In genomic region chr7:122945149-122945548, GRCm38 (mm10) we compare ENCODE assay signal across 8 mouse cellular contexts. TPM values are rescaled to one million over a fixed set of nuclear protein-coding genes. Genes with fewer than 3 reads are reported as not detected.
DNase-seq lines count a peak whose midpoint lies in the region; ATAC-seq and TF ChIP-seq lines count a peak whose summit lies in the region.
"Had no signal": no experiment of that assay in that cellular context is flagged by ENCODE, and none has a peak within 500 bp of the region (broad histone marks: within the 10 kb centered on the region; RNA-seq: fewer than 3 reads in every experiment).

No protein-coding gene starts in this region.

- peak; percentile 86 for TF ChIP-seq CTCF in hindbrain, postnatal 0 days (IDR thresholded peaks at IDR 0.05; ENCODE audit: low read depth)

- H3K27me3 ChIP-seq in hindbrain, postnatal 0 days (ENCODE audit: insufficient read depth, low read length) = no peaks in the 10 kb centered on the region
- H3K27me3 ChIP-seq: megakaryocyte, embryonic 14.5 days had no signal

- peak; percentile 61 for DNase-seq in T-cell, adult 2 months (ENCODE audit: low spot score)
- DNase-seq in cerebellum, adult 18-20 months = peak; percentile 83 to 85
- DNase-seq in forelimb bud, embryonic 11.5 days (ENCODE audit: low read depth, low spot score) = peak; percentile 80
- DNase-seq in hindbrain, postnatal 0 days (ENCODE audit: low spot score) = peak; percentile 88
- peak; percentile 54 to 55 for DNase-seq in left cerebral cortex, adult 8-10 months (ENCODE audit: low spot score in 2 of 2)
- DNase-seq in spleen, adult 18-20 months = peak; percentile 9 to 68

- no peak overlapping the region for H3K27ac ChIP-seq in hindbrain, postnatal 0 days

- H3K9ac ChIP-seq in hindbrain, postnatal 0 days (replicated peaks; ENCODE audit: low read length) = no peak overlapping the region

- no peaks in the 10 kb centered on the region for H3K36me3 ChIP-seq in hindbrain, postnatal 0 days (ENCODE audit: insufficient read depth, low read length)

- H3K9me3 ChIP-seq in hindbrain, postnatal 0 days (ENCODE audit: low read length) = no peaks in the 10 kb centered on the region

- H3K4me1 ChIP-seq in hindbrain, postnatal 0 days (ENCODE audit: insufficient read depth, low read length) = no peaks in the 10 kb centered on the region

- 8% methylated on average over 1 of the region's 1 CpGs for WGBS in hindbrain, postnatal 0 days

- no peak overlapping the region for H3K4me2 ChIP-seq in hindbrain, postnatal 0 days (ENCODE audit: low read depth, low read length)

- no peak overlapping the region for H3K4me3 ChIP-seq in hindbrain, postnatal 0 days (ENCODE audit: low read length)
- H3K4me3 ChIP-seq: megakaryocyte, embryonic 14.5 days had no signal

- ATAC-seq in hindbrain, postnatal 0 days = peak; percentile 70
- peak; percentile 85 for ATAC-seq in megakaryocyte-erythroid progenitor cell, adult 5-6 weeks (replicated peaks; ENCODE audit: low FRiP score, low TSS enrichment, poor library complexity, severe bottlenecking)

RNA-seq across cellular contexts. Expression of gene Rbbp6, which starts 20.3 kb away (rescaled TPM):
- 27.0 and 39.4 TPM in 2 replicates for total RNA-seq in hindbrain, postnatal 0 days (2014; rRNA removed)
- polyA plus RNA-seq in hindbrain, postnatal 0 days (2015; fragmentation: Nextera tagmentation; extraction: Ambion mirVana) = 18.3 and 20.0 TPM in 2 replicates
- total RNA-seq in left cerebral cortex, adult 8-10 months (2022) = 10 to 100 TPM; 60.1 to 72.3 (median 69.7) TPM
- total RNA-seq in megakaryocyte-erythroid progenitor cell, adult 5-6 weeks (2014; fragmentation: Nextera tagmentation) = 120 and 143 TPM in 2 replicates
- 89.7 and 95.3 TPM in 2 replicates for total RNA-seq in megakaryocyte-erythroid progenitor cell, adult 5-6 weeks (2017)
